Mouse (Mus musculus) stomach, embryonic 15.5 days (tissue): ENCODE measurements at regions not wholly inside any gene's neighbourhood (a gene's known extent, or its start where the extent isn't known, plus 50 kb on each side); places are given as distances from the start of the nearest gene placed in this dataset.
A peak's percentile ranks its signal among the peaks of the same experiment; 100 is the strongest.

Source experiments
- ATAC-seq: fragments of 200-750 bp; cut with Nextera tagmentation; 2 replicates; pipeline ENCODE4 v1.8.0; 2017; ENCODE audit warnings: low read depth, moderate number of reproducible peaks, moderate TSS enrichment; ENCODE audit not compliant: insufficient read depth, low FRiP score
- H3K27ac ChIP-seq: fragments of 300-500 bp; sonication (generic); 2 replicates; pipeline ENCODE4 v1.5.1; 2015; ENCODE audit warnings: mild to moderate bottlenecking, inconsistent platforms
- H3K27me3 ChIP-seq: fragments of 300-500 bp; sonication (generic); replicated peaks from 2 replicates; pipeline ENCODE4 v1.6.1; 2015; ENCODE audit warnings: inconsistent platforms
- H3K36me3 ChIP-seq: fragments of 300-500 bp; sonication (generic); 2 replicates; pipeline ENCODE4 v1.6.1; 2015; ENCODE audit warnings: inconsistent platforms
- H3K4me1 ChIP-seq: fragments of 300-500 bp; sonication (generic); 2 replicates; pipeline ENCODE4 v1.6.1; 2015; ENCODE audit warnings: inconsistent platforms
- H3K4me2 ChIP-seq: fragments of 300-500 bp; sonication (generic); 2 replicates; pipeline ENCODE4 v1.6.1; 2015; ENCODE audit warnings: mild to moderate bottlenecking, inconsistent platforms
- H3K4me3 ChIP-seq: fragments of 300-500 bp; sonication (generic); replicated peaks from 2 replicates; pipeline ENCODE4 v1.5.1; 2015; ENCODE audit warnings: inconsistent platforms
- H3K9ac ChIP-seq: fragments of 300-500 bp; sonication (generic); 2 replicates; pipeline ENCODE4 v1.6.1; 2015; ENCODE audit warnings: inconsistent platforms
- H3K9me3 ChIP-seq: fragments of 300-500 bp; sonication (generic); 2 replicates; pipeline ENCODE4 v1.6.1; 2016; ENCODE audit warnings: inconsistent platforms
- WGBS: fragments of 180-500 bp; shearing (Covaris S2); methylation state at CpG from one replicate; pipeline ENCODE4 v1.1.7; 2015; 5-methylcytosine and 5-hydroxymethylcytosine counted together

- peak; percentile 61 for ATAC-seq
- 36% methylated on average over 5 of the region's 5 CpGs for WGBS
- Histone ChIP-seq H3K4me3 (no peak overlapping the region), H3K9ac (no peak overlapping the region), H3K36me3 (no peaks in the 10 kb centered on the region), H3K4me1 (peaks cover 11% of the 10 kb centered on the region; the same call in 1 of the 2 replicates), H3K4me2 (no peak overlapping the region), H3K27me3 (no peaks in the 10 kb centered on the region), H3K9me3 (no peaks in the 10 kb centered on the region), H3K27ac (peak overlapping the region; percentile 54; the same call in 1 of the 2 replicates)
Observed at GRCm38 (mm10) chr2:103896160-103896559, 61.6 kb upstream of the Lmo2 start.

DNA sequence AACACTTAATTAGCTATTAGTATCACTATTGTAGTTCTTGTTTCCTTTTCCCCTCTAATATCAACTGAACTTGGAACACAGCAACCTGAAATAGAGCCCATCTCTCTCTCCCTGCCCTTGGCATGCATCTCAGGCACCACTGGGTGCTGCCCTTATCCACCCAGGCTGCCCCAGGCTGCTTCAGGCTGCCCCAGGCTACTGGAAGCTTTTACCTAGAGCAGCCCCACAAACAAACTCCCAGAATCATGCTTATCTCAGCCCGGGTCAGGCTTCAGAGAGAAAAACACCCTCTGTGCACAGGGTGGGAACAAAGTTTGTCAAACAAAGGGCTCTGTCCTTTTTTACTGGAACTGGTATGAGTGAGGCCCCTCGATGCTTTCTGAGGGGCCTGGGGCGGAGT lies 61.0 kb upstream of the Lmo2 start:
- peaks cover 15% of the 10 kb centered on the region; the same call in 1 of the 2 replicates for H3K4me1 ChIP-seq
- no peaks in the 10 kb centered on the region for H3K36me3 ChIP-seq
- H3K9me3 ChIP-seq = no peaks in the 10 kb centered on the region
- no peaks in the 10 kb centered on the region for H3K27me3 ChIP-seq
- H3K9ac ChIP-seq = no peak overlapping the region
- no peak overlapping the region for H3K4me2 ChIP-seq
- WGBS = 32% methylated on average over 3 of the region's 3 CpGs
- H3K27ac ChIP-seq = no peak overlapping the region
- peak; percentile 63 for ATAC-seq
- H3K4me3 ChIP-seq = no peak overlapping the region

DNA sequence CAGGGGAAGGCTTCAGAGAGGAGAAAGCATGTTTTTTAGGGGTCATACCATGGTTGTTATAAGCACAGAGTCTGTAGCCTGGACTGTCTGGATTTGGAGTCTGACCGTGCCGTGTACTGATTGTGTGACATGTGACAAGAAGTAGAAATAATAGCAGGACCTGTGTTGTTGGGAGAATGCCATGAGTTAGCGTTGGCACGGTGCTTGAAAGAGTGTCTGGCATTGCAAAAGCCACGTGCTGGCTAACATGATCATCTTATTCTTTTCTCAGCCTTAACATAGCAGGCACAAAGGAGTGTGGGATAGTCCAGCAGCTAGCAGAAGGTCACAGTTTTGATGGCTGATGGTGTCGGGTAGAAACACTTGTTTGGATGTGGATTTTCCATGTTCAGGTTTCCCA lies 58.1 kb upstream of the Lmo2 start:
- Histone ChIP-seq H3K27ac (no peak overlapping the region), H3K36me3 (no peaks in the 10 kb centered on the region), H3K4me3 (no peak overlapping the region), H3K4me1 (peaks cover 14% of the 10 kb centered on the region; the same call in 1 of the 2 replicates), H3K9me3 (no peaks in the 10 kb centered on the region), H3K27me3 (no peaks in the 10 kb centered on the region), H3K9ac (no peak overlapping the region), H3K4me2 (no peak overlapping the region)
- no peak for ATAC-seq
- WGBS = 86% methylated on average over 6 of the region's 6 CpGs

GRCm38 (mm10) chr2:103900384-103900783 lies 57.4 kb upstream of the Lmo2 start:
- 50% methylated on average over 5 of the region's 5 CpGs for WGBS
- ATAC-seq = no peak

GRCm38 (mm10) chr2:103901457-103901856 lies 56.3 kb upstream of the Lmo2 start:
- no peak overlapping the region for H3K4me3 ChIP-seq
- H3K27ac ChIP-seq = no peak overlapping the region
- 0 out of 2 replicates have a peak, but pooled peaks cover 7% of the 10 kb centered on the region for H3K4me1 ChIP-seq
- no peak overlapping the region for H3K4me2 ChIP-seq
- no peak for ATAC-seq
- no peaks in the 10 kb centered on the region for H3K36me3 ChIP-seq
- no peaks in the 10 kb centered on the region for H3K27me3 ChIP-seq
- 73% methylated on average over 1 of the region's 1 CpGs for WGBS
- H3K9me3 ChIP-seq = no peaks in the 10 kb centered on the region
- no peak overlapping the region for H3K9ac ChIP-seq

More at GRCm38 (mm10) chr2:103900384-103900783, 57.4 kb upstream of the Lmo2 start:
- Histone ChIP-seq H3K4me2 (no peak overlapping the region), H3K9ac (no peak overlapping the region), H3K27me3 (no peaks in the 10 kb centered on the region), H3K36me3 (no peaks in the 10 kb centered on the region), H3K4me1 (0 out of 2 replicates have a peak, but pooled peaks cover 8% of the 10 kb centered on the region), H3K9me3 (no peaks in the 10 kb centered on the region), H3K4me3 (no peak overlapping the region), H3K27ac (no peak overlapping the region)

DNA sequence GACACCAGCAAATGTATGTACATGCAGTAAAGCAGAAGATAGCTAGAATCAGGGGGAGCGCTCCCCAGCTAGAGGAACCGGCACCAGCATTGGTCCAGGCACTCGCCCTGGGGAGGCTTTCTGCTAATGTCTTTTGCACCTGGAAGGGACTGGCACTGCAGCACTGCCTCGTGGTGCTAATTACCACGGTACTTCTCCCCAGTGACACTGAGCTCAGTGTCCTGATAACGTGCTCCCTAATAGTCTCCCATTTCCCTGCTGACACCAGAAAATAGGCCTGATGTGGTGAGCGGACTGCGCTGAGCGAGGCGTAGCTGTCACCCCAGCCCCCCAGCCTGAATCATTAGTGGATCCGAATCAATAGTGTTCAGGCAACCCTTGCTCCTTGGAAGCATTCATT lies 55.0 kb upstream of the Lmo2 start:
- no peak for ATAC-seq
- Histone ChIP-seq H3K27ac (no peak overlapping the region), H3K4me2 (no peak overlapping the region), H3K9ac (no peak overlapping the region), H3K4me3 (no peak overlapping the region), H3K9me3 (no peaks in the 10 kb centered on the region), H3K4me1 (0 out of 2 replicates have a peak, but pooled peaks cover 5% of the 10 kb centered on the region), H3K36me3 (no peaks in the 10 kb centered on the region), H3K27me3 (no peaks in the 10 kb centered on the region)
- 68% methylated on average over 11 of the region's 11 CpGs for WGBS

DNA sequence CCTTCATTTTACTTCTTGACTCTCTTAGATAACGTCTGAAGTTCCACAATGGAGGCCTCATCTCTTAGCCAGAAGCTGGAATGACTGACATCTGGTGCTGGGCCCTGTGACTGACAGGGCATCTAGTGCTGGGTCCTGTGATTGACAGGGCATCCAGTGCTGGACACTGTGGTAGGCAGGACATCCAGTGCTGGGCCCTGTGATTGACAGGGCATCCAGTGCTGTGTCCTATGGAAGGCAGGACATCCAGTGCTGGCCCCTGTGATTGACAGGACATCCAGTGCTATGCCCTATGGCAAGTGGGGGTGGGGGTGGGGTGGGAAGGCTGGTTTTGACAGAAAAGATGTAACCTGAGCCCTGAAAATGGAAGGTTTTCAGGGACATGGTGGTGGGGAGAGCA lies 52.1 kb upstream of the Lmo2 start:
- Histone ChIP-seq H3K4me3 (no peak overlapping the region), H3K9me3 (no peaks in the 10 kb centered on the region), H3K27me3 (no peaks in the 10 kb centered on the region), H3K4me1 (0 out of 2 replicates have a peak, but pooled peaks cover 5% of the 10 kb centered on the region), H3K27ac (0 out of 2 replicates have a peak overlapping the region, but pooled peaks have one; percentile 18), H3K36me3 (no peaks in the 10 kb centered on the region), H3K9ac (no peak overlapping the region), H3K4me2 (no peak overlapping the region)
- no peak for ATAC-seq
- 88% methylated on average over 1 of the region's 1 CpGs for WGBS

GRCm38 (mm10) chr2:103906581-103907184 lies 51.1 kb upstream of the Lmo2 start:
- Histone ChIP-seq H3K9me3 (no peaks in the 10 kb centered on the region), H3K27me3 (no peaks in the 10 kb centered on the region), H3K4me3 (no peak overlapping the region), H3K36me3 (no peaks in the 10 kb centered on the region), H3K27ac (no peak overlapping the region), H3K4me1 (0 out of 2 replicates have a peak, but pooled peaks cover 1% of the 10 kb centered on the region), H3K9ac (no peak overlapping the region), H3K4me2 (no peak overlapping the region)
- WGBS = 22% methylated on average over 2 of the region's 2 CpGs
- ATAC-seq = no peak
